Mouse (Mus musculus): ENCODE data around the gene Lpcat3.
A peak's percentile ranks its signal among the peaks of the same experiment; 100 is the strongest.
"Not testable (repeated sequence)": the region's sequence is repeated elsewhere in the genome, so short reads cannot be mapped to it uniquely, and the experiment has no call there.

Gene Lpcat3

GRCm38 (mm10) chr6:124662477-124663423 is at the start of gene Lpcat3:
Gene Lpcat3 (plus strand): TSS chr6:124663027.
- peak; percentile 99 for DNase-seq (ENCODE audit: low spot score)

GRCm38 (mm10) chr6:124625612-124626011 is 37.2 kb upstream of the Lpcat3 start:
- DNase-seq (ENCODE audit: low spot score), result no peak

- DNase-seq (ENCODE audit: low spot score), result not testable (repeated sequence)
Observed at GRCm38 (mm10) chr6:124626184-124626583, 36.6 kb upstream of the Lpcat3 start.

GRCm38 (mm10) chr6:124630763-124631162 is 32.1 kb upstream of the Lpcat3 start:
- DNase-seq (ENCODE audit: low spot score), result no peak

GRCm38 (mm10) chr6:124635985-124636384 is 26.8 kb upstream of the Lpcat3 start, which contains the start of gene C1s2:
Gene C1s2 (minus strand): TSS chr6:124636085.
- DNase-seq (ENCODE audit: low spot score), result not testable (repeated sequence)

GRCm38 (mm10) chr6:124636858-124637460 is 25.9 kb upstream of the Lpcat3 start:
- not testable (repeated sequence) for DNase-seq (ENCODE audit: low spot score)

- DNase-seq (ENCODE audit: low spot score), result no peak
Observed at GRCm38 (mm10) chr6:124640041-124640440, 22.8 kb upstream of the Lpcat3 start.

- DNase-seq (ENCODE audit: low spot score), result no peak
Observed at GRCm38 (mm10) chr6:124640997-124641396, 21.8 kb upstream of the Lpcat3 start.

GRCm38 (mm10) chr6:124646394-124646793 is 16.4 kb upstream of the Lpcat3 start:
- DNase-seq (ENCODE audit: low spot score), result no peak

GRCm38 (mm10) chr6:124655893-124656292 is 6.9 kb upstream of the Lpcat3 start:
- no peak for DNase-seq (ENCODE audit: low spot score)

- no peak for DNase-seq (ENCODE audit: low spot score)
Observed at GRCm38 (mm10) chr6:124658067-124658466, 4.8 kb upstream of the Lpcat3 start.

GRCm38 (mm10) chr6:124661156-124661806 is 1.5 kb upstream of the Lpcat3 start:
- DNase-seq (ENCODE audit: low spot score), result no peak

GRCm38 (mm10) chr6:124661995-124662394 is 832 bp upstream of the Lpcat3 start:
- no peak for DNase-seq (ENCODE audit: low spot score)

GRCm38 (mm10) chr6:124663424-124663795 is 583 bp downstream of the Lpcat3 start:
- DNase-seq (ENCODE audit: low spot score), result no peak

GRCm38 (mm10) chr6:124664256-124664655 is 1.4 kb downstream of the Lpcat3 start:
- DNase-seq (ENCODE audit: low spot score), result no peak

- DNase-seq (ENCODE audit: low spot score), result no peak
Observed at GRCm38 (mm10) chr6:124665011-124665410, 2.2 kb downstream of the Lpcat3 start.

GRCm38 (mm10) chr6:124669234-124669859 is 6.5 kb downstream of the Lpcat3 start:
- DNase-seq (ENCODE audit: low spot score), result no peak

GRCm38 (mm10) chr6:124670281-124670900 is 7.6 kb downstream of the Lpcat3 start:
- no peak for DNase-seq (ENCODE audit: low spot score)

- DNase-seq (ENCODE audit: low spot score), result no peak
Observed at GRCm38 (mm10) chr6:124672100-124672499, 9.3 kb downstream of the Lpcat3 start.

- DNase-seq (ENCODE audit: low spot score), result no peak
Observed at GRCm38 (mm10) chr6:124673619-124674018, 10.8 kb downstream of the Lpcat3 start.

GRCm38 (mm10) chr6:124674591-124674990 is 11.8 kb downstream of the Lpcat3 start:
- no peak for DNase-seq (ENCODE audit: low spot score)

- no peak for DNase-seq (ENCODE audit: low spot score)
Observed at GRCm38 (mm10) chr6:124676171-124676570, 13.3 kb downstream of the Lpcat3 start.

All from testis, postnatal 14 days (tissue).